Mouse (Mus musculus) lung, embryonic 15.5 days (tissue): ENCODE measurements around the gene Bmp2k. TPM values are rescaled to one million over a fixed set of nuclear protein-coding genes. Genes with fewer than 3 reads are reported as not detected.

Experiments used
- ATAC-seq: fragments of 200-750 bp; cut with Nextera tagmentation; 2 replicates; pipeline ENCODE4 v1.8.0; 2017; ENCODE audit warnings: moderate number of reproducible peaks, borderline replicate concordance; ENCODE audit not compliant: low FRiP score, low TSS enrichment; ENCODE audit errors: extremely low read depth
- H3K27ac ChIP-seq: fragments of 300-500 bp; sonication (generic); 2 replicates; pipeline ENCODE4 v1.5.1; 2015; ENCODE audit warnings: moderate library complexity, mild to moderate bottlenecking, inconsistent platforms
- H3K27me3 ChIP-seq: fragments of 300-500 bp; sonication (generic); 2 replicates; pipeline ENCODE4 v1.6.1; 2015; ENCODE audit warnings: inconsistent platforms
- H3K36me3 ChIP-seq: fragments of 300-500 bp; sonication (generic); 2 replicates; pipeline ENCODE4 v1.6.1; 2015; ENCODE audit warnings: inconsistent platforms
- H3K4me1 ChIP-seq: fragments of 300-500 bp; sonication (generic); 2 replicates; pipeline ENCODE4 v1.6.1; 2015; ENCODE audit warnings: inconsistent platforms
- H3K4me2 ChIP-seq: fragments of 300-500 bp; sonication (generic); 2 replicates; pipeline ENCODE4 v1.6.1; 2015; ENCODE audit warnings: inconsistent platforms, mild to moderate bottlenecking, moderate library complexity
- H3K4me3 ChIP-seq: fragments of 300-500 bp; sonication (generic); 2 replicates; pipeline ENCODE4 v1.5.1; 2015; ENCODE audit warnings: mild to moderate bottlenecking, inconsistent platforms
- H3K9ac ChIP-seq: fragments of 300-500 bp; sonication (generic); 2 replicates; pipeline ENCODE4 v1.6.1; 2015; ENCODE audit warnings: inconsistent platforms
- H3K9me3 ChIP-seq: fragments of 300-500 bp; sonication (generic); 2 replicates; pipeline ENCODE4 v1.6.1; 2016; ENCODE audit warnings: inconsistent platforms
- WGBS: fragments of 180-500 bp; shearing (Covaris S2); methylation state at CpG from one replicate; pipeline ENCODE4 v1.1.7; 2015; 5-methylcytosine and 5-hydroxymethylcytosine counted together
- polyA plus RNA-seq: library from polyadenylated mRNA; unstranded; fragments of >200 nt; fragmentation: Nextera tagmentation; extraction: Ambion mirVana; gene quantifications from 2 replicates; pipeline ENCODE4 v1.2.1, GENCODE M21; 2015

Bmp2k gene
- polyA plus RNA-seq, 1 experiment from 2014 or later, result 11.2 TPM

DNA sequence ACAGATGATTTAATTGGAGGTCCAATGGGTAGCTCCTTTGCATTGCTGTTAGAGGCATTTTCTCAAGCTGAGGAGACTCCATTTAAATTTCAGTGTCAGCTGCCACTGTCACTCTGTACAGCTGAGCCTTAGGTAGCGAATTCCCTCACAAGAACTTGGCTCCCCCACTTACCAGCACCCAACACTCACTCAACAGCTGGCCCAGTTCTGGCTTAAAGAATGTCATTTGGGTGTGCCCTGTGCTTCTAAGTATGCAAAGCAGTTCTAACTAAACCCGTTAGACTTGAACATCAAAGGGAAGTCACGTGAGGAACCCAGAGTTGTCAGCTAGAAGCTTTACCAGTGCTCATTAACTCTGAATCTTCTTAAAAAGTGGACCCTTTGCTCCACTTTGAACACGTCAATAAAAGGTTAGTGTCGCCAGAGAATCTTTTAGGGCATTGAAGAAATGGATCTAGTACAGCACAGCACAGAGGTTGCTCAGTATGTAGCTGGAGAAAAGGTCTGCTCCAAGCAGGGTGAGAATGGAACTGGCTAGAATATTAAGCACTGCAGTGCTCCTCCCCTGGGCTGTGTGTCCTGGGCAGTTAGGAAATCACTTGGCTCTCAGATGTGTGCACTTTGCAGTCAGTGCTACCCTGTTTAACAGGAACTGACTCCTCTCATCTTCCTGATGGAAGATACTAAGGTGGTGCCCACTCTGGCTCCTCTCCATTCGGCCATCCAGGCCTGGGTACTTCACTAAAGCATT, 92.7 kb downstream of the Bmp2k start:
- Histone ChIP-seq H3K4me3 (no peak overlapping the region), H3K9me3 (no peaks in the 10 kb centered on the region), H3K27me3 (no peaks in the 10 kb centered on the region), H3K27ac (no peak overlapping the region), H3K4me1 (peaks cover 4% of the 10 kb centered on the region; the same call in 1 of the 2 replicates), H3K36me3 (peaks cover 11% of the 10 kb centered on the region), H3K4me2 (no peak overlapping the region), H3K9ac (no peak overlapping the region)
- ATAC-seq, result no peak
- 61% methylated on average over 6 of the region's 6 CpGs for WGBS

DNA sequence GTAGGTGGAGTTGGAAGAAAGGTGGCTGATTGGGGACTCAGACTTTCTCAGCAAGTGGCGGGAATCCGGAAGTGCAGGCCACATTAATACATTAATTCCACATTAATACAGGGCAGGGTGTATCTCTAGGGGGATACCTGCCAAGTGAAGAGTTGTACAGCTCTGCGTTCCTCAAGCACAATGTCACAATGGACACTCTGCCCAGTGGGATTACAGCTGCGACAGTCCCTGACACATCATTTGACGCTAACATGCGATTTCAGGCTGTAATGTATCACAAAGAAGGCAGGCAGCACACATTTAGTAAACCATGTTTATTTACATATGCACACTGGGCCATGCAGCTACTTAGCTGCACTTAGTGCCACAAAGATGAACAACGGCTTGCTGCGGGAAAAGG, 95.5 kb downstream of the Bmp2k start:
- no peak overlapping the region for H3K4me3 ChIP-seq
- H3K9ac ChIP-seq, result no peak overlapping the region
- peaks cover 4% of the 10 kb centered on the region; the same call in 1 of the 2 replicates for H3K4me1 ChIP-seq
- ATAC-seq, result no peak
- no peaks in the 10 kb centered on the region for H3K9me3 ChIP-seq
- no peaks in the 10 kb centered on the region for H3K27me3 ChIP-seq
- no peak overlapping the region for H3K4me2 ChIP-seq
- WGBS, result 53% methylated on average over 8 of the region's 8 CpGs
- 0 out of 2 replicates have a peak, but pooled peaks cover 3% of the 10 kb centered on the region for H3K36me3 ChIP-seq
- H3K27ac ChIP-seq, result no peak overlapping the region

DNA sequence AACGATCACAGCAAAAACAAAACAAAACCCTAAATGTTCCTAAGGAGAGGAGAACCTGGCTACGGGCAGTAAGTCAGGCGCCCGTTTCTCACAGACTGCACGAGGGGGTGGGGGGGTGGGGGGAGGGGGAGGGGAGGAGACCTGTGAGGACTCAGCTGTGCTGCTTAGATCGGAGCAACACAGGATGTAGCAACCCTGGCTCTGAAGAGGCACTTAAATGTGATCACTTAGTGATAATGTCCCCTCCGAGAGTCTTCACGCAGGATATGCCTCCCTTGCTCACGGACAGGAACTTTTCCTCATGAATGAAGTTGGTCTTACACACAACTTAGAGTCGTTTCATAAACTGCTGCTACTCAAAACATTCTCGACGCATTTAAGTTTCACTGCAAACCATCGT, 97.8 kb downstream of the Bmp2k start:
- Histone ChIP-seq H3K4me3 (no peak overlapping the region), H3K4me1 (no peaks in the 10 kb centered on the region), H3K36me3 (no peaks in the 10 kb centered on the region), H3K9me3 (no peaks in the 10 kb centered on the region), H3K27me3 (no peaks in the 10 kb centered on the region), H3K9ac (no peak overlapping the region), H3K27ac (no peak overlapping the region), H3K4me2 (no peak overlapping the region)
- ATAC-seq, result no peak
- 47% methylated on average over 9 of the region's 13 CpGs for WGBS

DNA sequence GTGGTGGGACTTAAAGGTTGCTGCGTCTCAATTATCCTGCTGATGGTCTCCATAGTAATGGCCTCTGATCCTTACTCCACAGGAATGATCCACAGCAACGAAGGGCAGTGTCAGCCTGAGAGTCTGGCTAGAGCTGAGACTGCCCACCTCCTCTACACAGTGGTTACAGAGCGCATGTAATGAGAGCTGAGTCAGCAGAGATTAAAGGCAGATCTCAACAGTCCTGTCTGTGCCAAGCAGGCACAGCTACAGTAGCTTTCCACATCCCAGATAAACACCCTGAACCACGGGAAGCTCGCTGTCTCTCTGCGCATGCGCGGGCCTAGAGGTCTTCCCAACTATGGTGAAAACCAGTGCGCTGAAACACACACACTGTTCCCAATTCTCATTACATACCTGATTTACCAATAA, 100.1 kb downstream of the Bmp2k start:
- no peak for ATAC-seq
- H3K9me3 ChIP-seq, result no peaks in the 10 kb centered on the region
- H3K4me3 ChIP-seq, result no peak overlapping the region
- no peak overlapping the region for H3K27ac ChIP-seq
- WGBS, result 65% methylated on average over 9 of the region's 9 CpGs
- H3K27me3 ChIP-seq, result no peaks in the 10 kb centered on the region
- no peaks in the 10 kb centered on the region for H3K36me3 ChIP-seq
- no peaks in the 10 kb centered on the region for H3K4me1 ChIP-seq
- H3K9ac ChIP-seq, result no peak overlapping the region
- H3K4me2 ChIP-seq, result no peak overlapping the region

DNA sequence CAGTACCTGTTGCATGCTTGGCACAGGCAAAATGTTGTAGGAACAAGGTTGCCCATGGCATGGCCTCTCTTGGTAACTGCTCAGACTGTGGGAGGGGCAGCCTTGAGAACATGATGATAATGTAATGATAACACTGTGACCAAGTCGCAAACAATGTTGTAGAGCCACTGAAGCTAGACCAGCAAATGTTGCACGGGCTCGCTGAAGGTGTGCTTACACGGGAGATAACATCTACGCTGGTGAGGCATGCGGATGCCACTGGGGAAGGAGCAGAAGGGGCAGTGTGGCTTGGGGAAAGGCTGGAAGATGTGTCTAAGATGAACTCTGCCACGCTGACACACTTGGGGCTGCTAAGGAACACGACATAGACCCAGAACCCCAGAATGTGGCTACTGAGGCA, 102.5 kb downstream of the Bmp2k start:
- 82% methylated on average over 8 of the region's 8 CpGs for WGBS
- Histone ChIP-seq H3K4me3 (no peak overlapping the region), H3K36me3 (no peaks in the 10 kb centered on the region), H3K27ac (no peak overlapping the region), H3K9ac (no peak overlapping the region), H3K4me1 (no peaks in the 10 kb centered on the region), H3K9me3 (no peaks in the 10 kb centered on the region), H3K4me2 (no peak overlapping the region), H3K27me3 (no peaks in the 10 kb centered on the region)
- ATAC-seq, result no peak

DNA sequence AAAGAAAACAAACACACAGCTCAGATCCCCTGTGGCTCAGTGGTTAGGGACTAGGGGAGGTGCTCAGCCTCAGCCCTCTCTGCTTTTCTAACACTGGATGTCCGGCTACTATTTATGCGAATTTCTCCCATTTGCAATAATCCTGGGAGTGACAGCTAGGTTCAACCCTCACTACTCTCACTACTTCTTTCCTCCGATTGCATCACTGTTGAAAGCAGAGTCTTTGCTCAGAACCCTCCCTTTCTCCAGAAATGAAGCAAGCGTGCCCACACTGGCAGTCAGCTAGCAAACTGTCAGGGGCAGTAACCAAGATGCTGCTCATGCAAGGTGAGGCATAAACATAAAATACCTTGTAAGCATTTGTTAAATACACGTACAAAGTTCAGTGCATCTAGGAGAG, 110.8 kb downstream of the Bmp2k start:
- no peak for ATAC-seq
- WGBS, result 88% methylated on average over 5 of the region's 5 CpGs
- no peaks in the 10 kb centered on the region for H3K36me3 ChIP-seq

DNA sequence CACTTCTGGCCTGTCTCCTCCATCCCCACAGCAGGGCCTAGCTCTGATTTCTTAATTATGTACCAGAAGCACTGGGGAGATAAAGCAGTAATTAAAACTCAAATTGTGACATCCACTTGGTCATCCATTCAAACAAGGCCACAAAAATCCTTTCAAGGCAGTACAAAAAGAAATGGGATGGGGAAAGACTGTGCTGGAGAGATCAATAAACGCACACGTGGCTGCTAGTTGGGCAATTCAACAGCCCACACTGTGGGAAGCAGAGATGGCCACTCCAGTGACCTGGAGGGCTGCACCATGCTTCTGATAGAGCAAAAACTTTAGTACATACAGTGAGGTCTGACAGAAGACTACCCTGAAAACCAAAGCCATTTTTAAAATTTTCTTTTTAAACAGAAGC, 112.6 kb downstream of the Bmp2k start:
- Histone ChIP-seq H3K4me2 (peak overlapping the region; percentile 88; the same call in 1 of the 2 replicates), H3K9ac (no peak overlapping the region), H3K27ac (no peak overlapping the region), H3K9me3 (no peaks in the 10 kb centered on the region), H3K4me3 (no peak overlapping the region; the same call in 1 of the 2 replicates), H3K4me1 (peaks cover 6% of the 10 kb centered on the region), H3K36me3 (no peaks in the 10 kb centered on the region), H3K27me3 (no peaks in the 10 kb centered on the region)
- ATAC-seq, result no peak
- WGBS, result 45% methylated on average over 2 of the region's 2 CpGs

More for the DNA sequence above, 110.8 kb downstream of the Bmp2k start:
- Histone ChIP-seq H3K27ac (no peak overlapping the region), H3K4me2 (no peak overlapping the region), H3K27me3 (no peaks in the 10 kb centered on the region), H3K9ac (no peak overlapping the region), H3K9me3 (no peaks in the 10 kb centered on the region), H3K4me3 (no peak overlapping the region), H3K4me1 (peaks cover 6% of the 10 kb centered on the region)

DNA sequence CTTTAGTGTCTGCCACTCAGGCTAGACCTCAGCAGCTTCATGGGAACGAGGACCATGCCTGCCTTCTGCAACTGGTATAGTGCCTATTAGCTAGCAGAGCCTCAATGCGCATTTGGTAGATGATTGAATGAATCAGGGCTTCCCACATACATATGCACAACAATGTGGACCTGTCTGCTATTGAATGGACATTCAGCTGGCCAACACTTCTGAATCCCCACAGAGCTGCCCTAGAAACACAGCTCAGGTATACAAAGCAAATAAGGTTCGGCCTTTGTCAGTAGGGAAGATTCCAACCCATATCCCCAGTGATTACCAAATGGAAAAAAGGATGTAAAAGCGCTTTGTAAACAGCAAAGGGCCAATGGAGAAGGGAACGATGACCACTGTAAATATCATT, 113.2 kb downstream of the Bmp2k start:
- no peak for ATAC-seq
- Histone ChIP-seq H3K9me3 (no peaks in the 10 kb centered on the region), H3K9ac (peak overlapping the region; percentile 73; the same call in 1 of the 2 replicates), H3K4me3 (peak overlapping the region; percentile 75), H3K4me2 (peak overlapping the region; percentile 88), H3K27me3 (no peaks in the 10 kb centered on the region), H3K36me3 (no peaks in the 10 kb centered on the region), H3K27ac (no peak overlapping the region), H3K4me1 (peaks cover 6% of the 10 kb centered on the region)
- WGBS, result 20% methylated on average over 5 of the region's 5 CpGs

DNA sequence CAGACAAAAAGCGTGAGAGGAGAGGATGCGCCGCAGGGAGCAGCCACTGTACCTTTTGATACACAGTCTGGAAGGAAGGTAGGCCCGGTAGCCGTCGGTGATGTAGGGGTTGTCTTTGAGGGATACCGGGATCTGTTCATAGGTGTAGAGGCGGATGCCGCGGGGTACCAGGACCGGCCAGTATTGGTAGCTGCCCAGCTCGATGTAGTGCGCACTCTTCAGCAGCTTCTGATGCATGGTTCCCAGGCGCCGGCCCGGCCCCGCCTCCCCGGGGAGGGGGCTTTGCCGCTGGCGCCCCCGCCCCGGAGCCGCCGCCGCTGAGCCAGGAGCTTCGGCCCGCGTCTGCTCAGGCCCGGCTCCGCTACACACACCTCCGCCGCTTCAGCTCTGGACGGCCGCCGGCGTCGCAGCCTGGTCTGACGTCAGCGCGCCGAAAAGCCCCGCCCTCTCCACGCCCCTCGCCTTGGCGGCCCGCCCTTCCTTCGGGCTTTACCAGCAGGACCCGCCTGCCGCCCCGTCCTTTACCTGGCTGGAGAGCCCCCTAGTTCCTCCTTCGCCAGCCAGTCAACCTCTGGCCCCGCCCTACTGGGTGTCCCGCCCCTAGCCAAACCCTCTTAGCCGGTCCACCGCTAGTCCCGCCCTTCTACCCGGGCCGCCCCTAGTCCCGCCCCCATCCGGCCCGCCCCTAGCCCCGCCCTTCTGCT, 113.9 kb downstream of the Bmp2k start, which contains the start of gene Paqr3:
Gene Paqr3 (minus strand): TSS at position 390 of the 704 bp plus-strand sequence.
- Histone ChIP-seq H3K27ac (peak within 1 kb of the TSS; percentile 45), H3K36me3 (no peaks in the 10 kb centered on the region), H3K4me3 (peak within 1 kb of the TSS; percentile 75), H3K9ac (peak within 1 kb of the TSS; percentile 73), H3K9me3 (no peaks in the 10 kb centered on the region), H3K4me2 (peak within 1 kb of the TSS; percentile 88), H3K27me3 (no peaks in the 10 kb centered on the region), H3K4me1 (peaks cover 6% of the 10 kb centered on the region)
- WGBS, result 1% methylated on average over 45 of the region's 62 CpGs
- peak; percentile 98 for ATAC-seq

DNA sequence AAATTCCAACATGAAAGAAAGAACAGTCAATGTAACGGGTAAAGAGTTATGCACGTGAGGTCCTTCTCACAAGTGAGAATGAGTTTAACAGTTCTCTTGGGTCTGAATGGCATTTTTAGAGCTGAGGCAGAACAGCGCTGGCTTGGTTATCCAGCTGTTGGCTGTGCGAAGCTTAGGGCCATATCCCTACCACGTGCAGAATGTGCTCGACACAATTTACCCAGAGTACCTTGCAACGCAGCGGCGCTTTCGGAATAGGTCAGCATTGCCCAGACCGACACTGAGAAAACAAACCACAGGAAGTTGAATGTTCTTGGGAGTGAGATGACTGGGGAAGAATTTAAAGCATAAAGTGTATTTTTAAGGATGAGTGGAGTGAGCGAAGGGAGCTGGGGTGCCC, 127.5 kb downstream of the Bmp2k start:
- ATAC-seq, result peak; percentile 52; the same call in 1 of the 2 replicates
- Histone ChIP-seq H3K27ac (no peak overlapping the region), H3K4me1 (0 out of 2 replicates have a peak, but pooled peaks cover 4% of the 10 kb centered on the region), H3K27me3 (no peaks in the 10 kb centered on the region), H3K36me3 (no peaks in the 10 kb centered on the region), H3K9me3 (no peaks in the 10 kb centered on the region), H3K4me2 (peak overlapping the region; percentile 30; the same call in 1 of the 2 replicates), H3K4me3 (no peak overlapping the region), H3K9ac (no peak overlapping the region)
- WGBS, result 49% methylated on average over 12 of the region's 12 CpGs

DNA sequence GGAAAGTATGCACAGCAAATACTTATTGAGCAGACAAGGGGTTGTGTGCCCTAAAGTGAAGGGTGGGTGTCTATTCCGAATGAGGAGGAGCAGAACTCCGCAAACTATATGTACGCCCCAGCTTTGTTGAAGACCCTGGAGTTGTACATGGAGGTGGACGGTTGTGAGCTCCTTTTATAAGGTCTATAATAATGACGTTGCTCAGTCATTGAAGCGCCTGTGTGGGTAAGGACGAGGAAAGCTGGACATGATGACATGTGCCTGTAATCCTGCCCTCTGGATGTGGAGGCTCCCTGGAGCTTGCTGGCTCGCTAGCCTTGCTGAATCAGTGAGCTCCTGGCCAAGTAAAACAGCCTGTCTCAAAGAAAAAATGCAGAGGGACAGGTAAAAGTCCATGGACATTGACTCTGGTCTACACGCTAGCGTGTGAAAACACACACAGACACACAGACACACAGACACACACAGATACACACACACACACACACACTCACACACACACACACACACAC, 128.0 kb downstream of the Bmp2k start:
- H3K9me3 ChIP-seq, result no peaks in the 10 kb centered on the region
- peak overlapping the region; percentile 30 for H3K4me2 ChIP-seq
- no peak for ATAC-seq
- no peaks in the 10 kb centered on the region for H3K36me3 ChIP-seq
- no peaks in the 10 kb centered on the region for H3K27me3 ChIP-seq
- H3K4me3 ChIP-seq, result no peak overlapping the region
- H3K4me1 ChIP-seq, result 0 out of 2 replicates have a peak, but pooled peaks cover 4% of the 10 kb centered on the region
- H3K9ac ChIP-seq, result no peak overlapping the region
- no peak overlapping the region for H3K27ac ChIP-seq
- WGBS, result 63% methylated on average over 10 of the region's 10 CpGs

DNA sequence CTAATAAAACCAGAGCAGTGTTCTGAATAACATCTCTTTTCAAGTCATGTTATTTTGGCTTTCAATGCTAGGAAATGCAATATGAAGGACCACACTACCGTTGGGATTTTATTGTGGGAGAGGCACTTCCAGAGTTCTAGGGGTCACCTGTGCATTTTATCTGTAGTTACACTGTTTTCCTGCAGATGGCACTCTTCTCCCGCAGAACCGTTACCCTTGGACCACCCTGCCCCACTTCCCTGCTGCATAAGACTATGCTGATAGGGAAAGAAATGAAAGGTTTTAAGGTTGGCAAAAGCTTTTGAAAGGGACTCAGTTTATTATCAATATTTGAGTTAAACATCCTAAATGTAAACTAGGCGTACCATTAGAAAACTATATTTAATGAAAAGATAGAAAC, 128.5 kb downstream of the Bmp2k start:
- Histone ChIP-seq H3K9me3 (no peaks in the 10 kb centered on the region), H3K27me3 (no peaks in the 10 kb centered on the region), H3K4me3 (no peak overlapping the region), H3K36me3 (no peaks in the 10 kb centered on the region), H3K4me1 (0 out of 2 replicates have a peak, but pooled peaks cover 4% of the 10 kb centered on the region), H3K9ac (no peak overlapping the region), H3K27ac (no peak overlapping the region), H3K4me2 (no peak overlapping the region)
- ATAC-seq, result no peak
- 12% methylated on average over 4 of the region's 4 CpGs for WGBS
